Mouse (Mus musculus): ENCODE measurements around the gene Aspn. TPM values are rescaled to one million over a fixed set of nuclear protein-coding genes. Genes with fewer than 3 reads are reported as not detected.

The Aspn gene
- polyA plus RNA-seq (2012; rRNA removed) = 0.92 and 1.1 TPM in 2 replicates

- no peak for DNase-seq
- Histone ChIP-seq H3K27me3 (ENCODE audit: control insufficient read depth, insufficient read depth, low read length) (no peaks in the 10 kb centered on the region), H3K4me3 (replicated peaks; ENCODE audit: insufficient read depth, low read depth, low read length) (no peak within 1 kb of the TSS), H3K27ac (ENCODE audit: insufficient read depth, low read length) (no peak within 1 kb of the TSS), H3K4me1 (ENCODE audit: control insufficient read depth, insufficient read depth, low read length) (no peaks in the 10 kb centered on the region)
- no peak for TF ChIP-seq POLR2A (IDR thresholded peaks at IDR 0.05; ENCODE audit: borderline replicate concordance, insufficient read depth, low read length)
- no peak for TF ChIP-seq CTCF (IDR thresholded peaks at IDR 0.05; ENCODE audit: borderline replicate concordance, insufficient read depth, low read depth, low read length)
- WGBS = 48% methylated on average over 3 of the region's 3 CpGs
Observed at GRCm38 (mm10) chr13:49544279-49544678, at the start of gene Aspn. Gene Aspn (plus strand): TSS chr13:49544443.

DNA sequence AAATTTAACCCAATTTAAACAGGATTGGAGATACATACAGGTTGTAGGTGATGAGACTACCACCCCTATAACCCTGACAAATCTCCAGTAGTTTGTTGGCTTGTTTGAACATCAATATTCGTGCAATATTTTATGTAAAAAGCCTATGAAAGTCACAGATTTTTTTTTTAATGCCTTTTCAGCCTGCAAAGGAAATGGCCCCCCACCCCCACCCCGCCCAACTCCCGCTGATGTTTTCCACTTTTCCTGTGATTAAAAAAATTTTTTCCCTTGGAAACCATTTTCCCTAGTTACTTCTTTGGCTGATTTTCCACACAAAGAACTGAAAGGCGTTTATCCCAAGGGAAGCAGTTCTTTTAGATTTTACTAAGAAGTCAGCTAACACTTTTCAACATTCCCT, 39.7 kb upstream of the Aspn start, which contains the start of gene Ecm2:
Gene Ecm2, plus strand, starts transcription at position 301 of the 400 bp plus-strand sequence.
- H3K4me1 ChIP-seq (ENCODE audit: control insufficient read depth, insufficient read depth, low read length) = no peaks in the 10 kb centered on the region
- DNase-seq = no peak
- no peak within 1 kb of the TSS for H3K27ac ChIP-seq (ENCODE audit: insufficient read depth, low read length)
- H3K4me3 ChIP-seq (replicated peaks; ENCODE audit: insufficient read depth, low read depth, low read length) = no peak within 1 kb of the TSS
- TF ChIP-seq POLR2A (IDR thresholded peaks at IDR 0.05; ENCODE audit: borderline replicate concordance, insufficient read depth, low read length) (no peak), CTCF (IDR thresholded peaks at IDR 0.05; ENCODE audit: borderline replicate concordance, insufficient read depth, low read depth, low read length) (no peak)
- 28% methylated on average over 4 of the region's 4 CpGs for WGBS
- no peaks in the 10 kb centered on the region for H3K27me3 ChIP-seq (ENCODE audit: control insufficient read depth, insufficient read depth, low read length)

GRCm38 (mm10) chr13:49505776-49506175, 38.5 kb upstream of the Aspn start:
- no peaks in the 10 kb centered on the region for H3K27me3 ChIP-seq (ENCODE audit: control insufficient read depth, insufficient read depth, low read length)
- TF ChIP-seq CTCF (IDR thresholded peaks at IDR 0.05; ENCODE audit: borderline replicate concordance, insufficient read depth, low read depth, low read length) = no peak
- TF ChIP-seq POLR2A (IDR thresholded peaks at IDR 0.05; ENCODE audit: borderline replicate concordance, insufficient read depth, low read length) = no peak
- no peak overlapping the region for H3K27ac ChIP-seq (ENCODE audit: insufficient read depth, low read length)
- no peak for DNase-seq
- H3K4me1 ChIP-seq (ENCODE audit: control insufficient read depth, insufficient read depth, low read length) = no peaks in the 10 kb centered on the region
- no peak overlapping the region for H3K4me3 ChIP-seq (replicated peaks; ENCODE audit: insufficient read depth, low read depth, low read length)
- 87% methylated on average over 4 of the region's 4 CpGs for WGBS

GRCm38 (mm10) chr13:49507176-49507575, 37.1 kb upstream of the Aspn start:
- no peaks in the 10 kb centered on the region for H3K27me3 ChIP-seq (ENCODE audit: control insufficient read depth, insufficient read depth, low read length)
- no peak for DNase-seq
- no peak overlapping the region for H3K4me3 ChIP-seq (replicated peaks; ENCODE audit: insufficient read depth, low read depth, low read length)
- 88% methylated on average over 3 of the region's 3 CpGs for WGBS
- TF ChIP-seq POLR2A (IDR thresholded peaks at IDR 0.05; ENCODE audit: borderline replicate concordance, insufficient read depth, low read length) (no peak), CTCF (IDR thresholded peaks at IDR 0.05; ENCODE audit: borderline replicate concordance, insufficient read depth, low read depth, low read length) (no peak)
- H3K4me1 ChIP-seq (ENCODE audit: control insufficient read depth, insufficient read depth, low read length) = no peaks in the 10 kb centered on the region
- H3K27ac ChIP-seq (ENCODE audit: insufficient read depth, low read length) = no peak overlapping the region

DNA sequence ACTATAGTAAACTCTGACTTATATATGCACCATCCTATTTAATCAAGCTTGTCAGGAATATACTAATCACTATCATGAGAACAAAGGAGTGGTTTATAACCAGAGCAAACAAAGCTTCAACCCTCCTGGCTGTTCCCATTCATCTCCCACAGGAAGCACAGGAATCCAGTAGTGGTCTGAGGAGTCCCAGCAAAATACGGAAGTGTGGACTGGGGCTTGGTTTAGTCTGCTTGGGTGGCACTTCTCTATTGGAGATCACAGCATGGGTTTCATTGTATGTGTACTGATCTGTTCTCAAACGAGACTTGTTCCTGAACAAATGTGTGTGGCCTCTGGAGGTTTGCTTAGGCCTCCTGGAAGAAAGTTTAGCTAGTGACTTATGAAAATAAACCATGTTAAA, 25.5 kb upstream of the Aspn start:
- WGBS = 42% methylated on average over 2 of the region's 2 CpGs

DNA sequence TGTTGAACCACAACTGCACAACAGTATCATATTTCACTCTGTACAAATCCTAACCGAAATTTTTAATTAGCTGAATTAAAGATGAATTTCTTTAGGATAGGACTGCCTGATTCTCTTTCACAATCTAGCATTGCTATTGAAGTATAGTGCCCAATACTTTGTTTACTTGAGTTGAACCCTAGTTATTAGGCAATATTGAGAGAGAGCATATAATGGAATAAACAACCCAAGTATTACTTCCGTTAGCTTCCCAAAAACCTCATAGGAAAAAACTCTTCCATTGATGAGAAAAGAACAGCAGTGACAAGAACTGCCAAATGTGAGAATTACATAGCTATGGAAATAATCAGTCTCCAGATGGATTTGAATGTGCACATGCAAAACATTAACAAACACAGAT, 18.0 kb upstream of the Aspn start:
- DNase-seq = no peak
- H3K4me1 ChIP-seq (ENCODE audit: control insufficient read depth, insufficient read depth, low read length) = no peaks in the 10 kb centered on the region
- TF ChIP-seq POLR2A (IDR thresholded peaks at IDR 0.05; ENCODE audit: borderline replicate concordance, insufficient read depth, low read length) (no peak), CTCF (IDR thresholded peaks at IDR 0.05; ENCODE audit: borderline replicate concordance, insufficient read depth, low read depth, low read length) (no peak)
- WGBS = 78% methylated on average over 2 of the region's 2 CpGs
- H3K27me3 ChIP-seq (ENCODE audit: control insufficient read depth, insufficient read depth, low read length) = no peaks in the 10 kb centered on the region
- no peak overlapping the region for H3K27ac ChIP-seq (ENCODE audit: insufficient read depth, low read length)
- H3K4me3 ChIP-seq (replicated peaks; ENCODE audit: insufficient read depth, low read depth, low read length) = no peak overlapping the region

More for the DNA sequence above, 25.5 kb upstream of the Aspn start:
- Histone ChIP-seq H3K27me3 (ENCODE audit: control insufficient read depth, insufficient read depth, low read length) (no peaks in the 10 kb centered on the region), H3K4me1 (ENCODE audit: control insufficient read depth, insufficient read depth, low read length) (no peaks in the 10 kb centered on the region), H3K4me3 (replicated peaks; ENCODE audit: insufficient read depth, low read depth, low read length) (no peak overlapping the region), H3K27ac (ENCODE audit: insufficient read depth, low read length) (no peak overlapping the region)
- no peak for TF ChIP-seq CTCF (IDR thresholded peaks at IDR 0.05; ENCODE audit: borderline replicate concordance, insufficient read depth, low read depth, low read length)
- no peak for TF ChIP-seq POLR2A (IDR thresholded peaks at IDR 0.05; ENCODE audit: borderline replicate concordance, insufficient read depth, low read length)
- DNase-seq = no peak

GRCm38 (mm10) chr13:49530636-49531035, 13.6 kb upstream of the Aspn start:
- no peak overlapping the region for H3K4me3 ChIP-seq (replicated peaks; ENCODE audit: insufficient read depth, low read depth, low read length)
- no peak for TF ChIP-seq CTCF (IDR thresholded peaks at IDR 0.05; ENCODE audit: borderline replicate concordance, insufficient read depth, low read depth, low read length)
- TF ChIP-seq POLR2A (IDR thresholded peaks at IDR 0.05; ENCODE audit: borderline replicate concordance, insufficient read depth, low read length) = no peak
- H3K27ac ChIP-seq (ENCODE audit: insufficient read depth, low read length) = no peak overlapping the region
- no peaks in the 10 kb centered on the region for H3K4me1 ChIP-seq (ENCODE audit: control insufficient read depth, insufficient read depth, low read length)
- WGBS = 98% methylated on average over 4 of the region's 4 CpGs
- no peak for DNase-seq
- H3K27me3 ChIP-seq (ENCODE audit: control insufficient read depth, insufficient read depth, low read length) = no peaks in the 10 kb centered on the region

- no peak for TF ChIP-seq POLR2A (IDR thresholded peaks at IDR 0.05; ENCODE audit: borderline replicate concordance, insufficient read depth, low read length)
- TF ChIP-seq CTCF (IDR thresholded peaks at IDR 0.05; ENCODE audit: borderline replicate concordance, insufficient read depth, low read depth, low read length) = no peak
- Histone ChIP-seq H3K4me1 (ENCODE audit: control insufficient read depth, insufficient read depth, low read length) (no peaks in the 10 kb centered on the region), H3K4me3 (replicated peaks; ENCODE audit: insufficient read depth, low read depth, low read length) (no peak overlapping the region), H3K27ac (ENCODE audit: insufficient read depth, low read length) (no peak overlapping the region), H3K27me3 (ENCODE audit: control insufficient read depth, insufficient read depth, low read length) (no peaks in the 10 kb centered on the region)
- WGBS = 98% methylated on average over 1 of the region's 1 CpGs
- DNase-seq = no peak
Observed at GRCm38 (mm10) chr13:49536946-49537345, 7.3 kb upstream of the Aspn start.

Data from cerebellum, adult 2 months (tissue).